Mouse (Mus musculus) heart, embryonic 13.5 days (tissue): ENCODE results near the gene Acad8. TPM values are rescaled to one million over a fixed set of nuclear protein-coding genes. Genes with fewer than 3 reads are reported as not detected.

Source experiments
- ATAC-seq: fragments of 200-750 bp; cut with Nextera tagmentation; 2 replicates; pipeline ENCODE4 v1.8.0; 2017; ENCODE audit warnings: moderate TSS enrichment; ENCODE audit not compliant: insufficient number of reproducible peaks, low FRiP score, low TSS enrichment; ENCODE audit errors: extremely low read depth
- H3K27ac ChIP-seq: fragments of 300-500 bp; sonication (generic); replicated peaks from 2 replicates; pipeline ENCODE4 v1.5.1; 2015; ENCODE audit warnings: moderate library complexity, mild to moderate bottlenecking, inconsistent platforms
- H3K27me3 ChIP-seq: fragments of 300-500 bp; sonication (generic); replicated peaks from 2 replicates; pipeline ENCODE4 v1.6.1; 2015; ENCODE audit warnings: mild to moderate bottlenecking, inconsistent platforms
- H3K36me3 ChIP-seq: fragments of 300-500 bp; sonication (generic); 2 replicates; pipeline ENCODE4 v1.6.1; 2015; ENCODE audit warnings: mild to moderate bottlenecking, inconsistent platforms
- H3K4me1 ChIP-seq: fragments of 300-500 bp; sonication (generic); 2 replicates; pipeline ENCODE4 v1.6.1; 2015; ENCODE audit warnings: inconsistent platforms
- H3K4me2 ChIP-seq: fragments of 300-500 bp; sonication (generic); 2 replicates; pipeline ENCODE4 v1.6.1; 2015; ENCODE audit warnings: inconsistent platforms, mild to moderate bottlenecking, moderate library complexity
- H3K4me3 ChIP-seq: fragments of 300-500 bp; sonication (generic); 2 replicates; pipeline ENCODE4 v1.5.1; 2015; ENCODE audit warnings: moderate library complexity, mild to moderate bottlenecking, inconsistent platforms
- H3K9ac ChIP-seq: fragments of 300-500 bp; sonication (generic); 2 replicates; pipeline ENCODE4 v1.6.1; 2015; ENCODE audit warnings: inconsistent platforms, mild to moderate bottlenecking, moderate library complexity
- H3K9me3 ChIP-seq: fragments of 300-500 bp; sonication (generic); 2 replicates; pipeline ENCODE4 v1.6.1; 2016; ENCODE audit warnings: inconsistent platforms
- WGBS: fragments of 180-500 bp; shearing (Covaris S2); methylation state at CpG from one replicate; pipeline ENCODE4 v1.1.7; 2015; ENCODE audit warnings: mixed read lengths; 5-methylcytosine and 5-hydroxymethylcytosine counted together
- polyA plus RNA-seq: library from polyadenylated mRNA; unstranded; fragments of >200 nt; fragmentation: Nextera tagmentation; extraction: Ambion mirVana; gene quantifications from 2 replicates; pipeline ENCODE4 v1.2.1, GENCODE M21; 2015

The Acad8 gene
- polyA plus RNA-seq = 34.0 and 40.4 TPM in 2 replicates

GRCm38 (mm10) chr9:26999461-27000395 lies at the start of gene Acad8, which contains the start of gene Thyn1:
Gene Acad8 (minus strand): TSS chr9:26999566.
Gene Thyn1 (plus strand): TSS chr9:26999710.
- 2% methylated on average over 35 of the region's 35 CpGs for WGBS
- Histone ChIP-seq H3K4me2 (peak within 1 kb of the TSS; percentile 95), H3K9ac (peak within 1 kb of the TSS; percentile 94), H3K27ac (peak within 1 kb of the TSS; percentile 77), H3K36me3 (peaks cover 25% of the 10 kb centered on the region), H3K9me3 (no peaks in the 10 kb centered on the region), H3K27me3 (no peaks in the 10 kb centered on the region), H3K4me1 (peaks cover 23% of the 10 kb centered on the region), H3K4me3 (peak within 1 kb of the TSS; percentile 85)
- peak; percentile 99 for ATAC-seq

- no peak overlapping the region for H3K27ac ChIP-seq
- H3K36me3 ChIP-seq = peaks cover 96% of the 10 kb centered on the region
- no peak overlapping the region for H3K4me3 ChIP-seq
- 90% methylated on average over 5 of the region's 5 CpGs for WGBS
- ATAC-seq = no peak
- no peak overlapping the region for H3K4me2 ChIP-seq
- H3K9me3 ChIP-seq = no peaks in the 10 kb centered on the region
- H3K4me1 ChIP-seq = no peaks in the 10 kb centered on the region
- no peak overlapping the region for H3K9ac ChIP-seq
- no peaks in the 10 kb centered on the region for H3K27me3 ChIP-seq
Observed at GRCm38 (mm10) chr9:27043892-27044291, 44.5 kb upstream of the Acad8 start.

- ATAC-seq = no peak
- H3K27me3 ChIP-seq = no peaks in the 10 kb centered on the region
- H3K9ac ChIP-seq = peak overlapping the region; percentile 91
- H3K4me1 ChIP-seq = peaks cover 48% of the 10 kb centered on the region
- no peaks in the 10 kb centered on the region for H3K9me3 ChIP-seq
- WGBS = under 1% methylated on average over 17 of the region's 17 CpGs
- H3K36me3 ChIP-seq = peaks cover 11% of the 10 kb centered on the region
- H3K4me3 ChIP-seq = peak overlapping the region; percentile 99
- H3K4me2 ChIP-seq = peak overlapping the region; percentile 97
- H3K27ac ChIP-seq = no peak overlapping the region
Observed at GRCm38 (mm10) chr9:27030763-27031100, 31.4 kb upstream of the Acad8 start.

- Histone ChIP-seq H3K36me3 (peaks cover 15% of the 10 kb centered on the region), H3K27me3 (no peaks in the 10 kb centered on the region), H3K4me3 (peak within 1 kb of the TSS; percentile 99), H3K4me1 (peaks cover 48% of the 10 kb centered on the region), H3K27ac (peak within 1 kb of the TSS; percentile 93), H3K4me2 (peak within 1 kb of the TSS; percentile 97), H3K9me3 (no peaks in the 10 kb centered on the region), H3K9ac (peak within 1 kb of the TSS; percentile 99)
- under 1% methylated on average over 74 of the region's 80 CpGs for WGBS
- ATAC-seq = peak; percentile 91
Observed at GRCm38 (mm10) chr9:27029828-27030762, 30.7 kb upstream of the Acad8 start, which contains the start of the genes Vps26b and Ncapd3. Gene Vps26b (minus strand): TSS chr9:27030065. Gene Ncapd3 (plus strand): TSS chr9:27030175.

DNA sequence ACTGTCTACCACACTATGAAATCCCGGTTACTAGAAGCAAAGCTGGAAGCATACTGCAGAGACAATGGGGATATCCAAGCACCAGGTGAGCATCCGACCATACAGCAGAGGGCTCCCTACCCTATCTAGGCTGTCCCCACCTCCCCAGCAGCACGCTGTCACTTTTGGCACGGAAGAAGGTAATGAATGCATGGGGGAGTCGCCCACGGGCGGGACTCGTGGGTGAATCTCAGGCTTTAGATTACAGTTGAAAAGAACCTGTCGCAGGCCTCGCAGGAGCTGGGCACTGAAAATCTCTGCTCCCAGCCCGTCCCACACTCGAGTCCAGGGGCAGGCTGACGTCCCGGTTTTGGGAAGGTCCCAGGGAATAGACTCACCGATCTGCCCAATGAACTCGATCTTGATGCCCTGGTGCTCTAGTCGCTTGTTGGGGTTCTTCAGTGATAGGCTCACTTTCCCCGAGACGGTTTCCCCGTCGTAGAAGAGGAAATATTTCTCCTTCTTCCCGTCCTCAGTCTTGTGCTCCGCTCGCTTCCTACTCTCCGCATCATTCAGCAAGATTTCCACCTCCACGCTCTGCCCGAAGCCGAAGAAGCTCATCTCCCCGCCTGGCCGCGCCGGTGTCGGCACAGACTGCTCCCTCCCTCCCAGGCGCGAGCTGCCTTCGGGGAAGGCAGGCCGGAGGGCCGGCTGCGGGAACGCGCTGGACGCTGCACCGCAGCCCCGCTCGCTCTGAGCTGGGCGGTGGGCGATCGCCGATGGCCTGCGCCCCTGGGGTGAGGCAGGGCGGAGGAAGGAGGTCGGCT lies 29.9 kb upstream of the Acad8 start:
- Histone ChIP-seq H3K9me3 (no peaks in the 10 kb centered on the region), H3K27me3 (no peaks in the 10 kb centered on the region), H3K36me3 (peaks cover 18% of the 10 kb centered on the region), H3K4me3 (peak overlapping the region; percentile 99), H3K27ac (peak overlapping the region; percentile 93), H3K4me2 (peak overlapping the region; percentile 97), H3K4me1 (peaks cover 48% of the 10 kb centered on the region), H3K9ac (peak overlapping the region; percentile 99)
- ATAC-seq = peak; percentile 7; the same call in 1 of the 2 replicates
- under 1% methylated on average over 52 of the region's 52 CpGs for WGBS

GRCm38 (mm10) chr9:27026708-27027107 lies 27.3 kb upstream of the Acad8 start:
- H3K4me1 ChIP-seq = peaks cover 39% of the 10 kb centered on the region
- H3K36me3 ChIP-seq = peaks cover 26% of the 10 kb centered on the region
- H3K27ac ChIP-seq = no peak overlapping the region
- 67% methylated on average over 1 of the region's 1 CpGs for WGBS
- ATAC-seq = no peak
- no peaks in the 10 kb centered on the region for H3K27me3 ChIP-seq
- no peaks in the 10 kb centered on the region for H3K9me3 ChIP-seq
- H3K4me3 ChIP-seq = peak overlapping the region; percentile 8; the same call in 1 of the 2 replicates
- H3K9ac ChIP-seq = no peak overlapping the region
- H3K4me2 ChIP-seq = peak overlapping the region; percentile 97

- Histone ChIP-seq H3K9me3 (no peaks in the 10 kb centered on the region), H3K9ac (no peak overlapping the region), H3K4me3 (no peak overlapping the region), H3K27ac (no peak overlapping the region), H3K36me3 (peaks cover 37% of the 10 kb centered on the region), H3K4me2 (no peak overlapping the region), H3K27me3 (no peaks in the 10 kb centered on the region), H3K4me1 (peaks cover 25% of the 10 kb centered on the region)
- ATAC-seq = no peak
- WGBS = 83% methylated on average over 4 of the region's 4 CpGs
Observed at GRCm38 (mm10) chr9:27023681-27024080, 24.3 kb upstream of the Acad8 start.

DNA sequence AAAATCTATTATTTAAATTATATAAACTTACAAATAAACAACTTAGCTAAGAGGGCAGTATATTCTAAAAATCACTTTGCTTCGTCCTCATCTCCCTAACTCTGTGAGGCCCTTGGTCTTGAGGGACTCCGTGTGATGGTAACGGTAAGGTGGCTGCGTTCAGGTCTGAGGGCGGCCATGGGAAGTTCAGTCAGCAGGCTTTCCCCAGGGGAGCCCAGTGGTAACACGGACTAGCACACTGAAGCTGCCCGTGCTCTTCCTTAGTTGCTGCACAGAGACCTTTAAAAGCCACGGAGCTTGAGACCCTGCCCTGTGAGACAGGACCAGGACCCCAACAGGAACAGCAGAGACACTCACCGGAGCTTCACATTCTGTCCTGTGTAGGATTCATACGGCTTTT lies 19.6 kb upstream of the Acad8 start:
- 94% methylated on average over 10 of the region's 10 CpGs for WGBS
- ATAC-seq = no peak

GRCm38 (mm10) chr9:27011572-27011971 lies 12.2 kb upstream of the Acad8 start:
- Histone ChIP-seq H3K4me1 (no peaks in the 10 kb centered on the region), H3K27me3 (no peaks in the 10 kb centered on the region), H3K36me3 (peaks cover 99% of the 10 kb centered on the region), H3K4me2 (no peak overlapping the region), H3K4me3 (no peak overlapping the region), H3K9ac (no peak overlapping the region), H3K9me3 (no peaks in the 10 kb centered on the region), H3K27ac (no peak overlapping the region)
- no peak for ATAC-seq
- 83% methylated on average over 4 of the region's 4 CpGs for WGBS

More for the DNA sequence above, 19.6 kb upstream of the Acad8 start:
- Histone ChIP-seq H3K4me1 (no peaks in the 10 kb centered on the region), H3K9ac (no peak overlapping the region), H3K27ac (no peak overlapping the region), H3K9me3 (no peaks in the 10 kb centered on the region), H3K4me3 (no peak overlapping the region), H3K4me2 (no peak overlapping the region), H3K27me3 (no peaks in the 10 kb centered on the region), H3K36me3 (peaks cover 67% of the 10 kb centered on the region)

- no peaks in the 10 kb centered on the region for H3K27me3 ChIP-seq
- H3K4me1 ChIP-seq = no peaks in the 10 kb centered on the region
- ATAC-seq = no peak
- H3K9me3 ChIP-seq = no peaks in the 10 kb centered on the region
- 73% methylated on average over 5 of the region's 5 CpGs for WGBS
- H3K36me3 ChIP-seq = peaks cover 99% of the 10 kb centered on the region
- H3K27ac ChIP-seq = no peak overlapping the region
- no peak overlapping the region for H3K4me2 ChIP-seq
- no peak overlapping the region for H3K9ac ChIP-seq
- no peak overlapping the region for H3K4me3 ChIP-seq
Observed at GRCm38 (mm10) chr9:27009231-27009630, 9.9 kb upstream of the Acad8 start.
